Mouse (Mus musculus) testis, adult 2 months (tissue): ENCODE measurements around the gene Cnfn. TPM values are rescaled to one million over a fixed set of nuclear protein-coding genes. Genes with fewer than 3 reads are reported as not detected.

Source experiments
- H3K27ac ChIP-seq: fragments of 200-500 bp; 2 replicates; pipeline ENCODE4 v1.5.1; 2012; ENCODE audit warnings: low read depth, low read length; ENCODE audit not compliant: control insufficient read depth, insufficient read depth
- H3K27me3 ChIP-seq: fragments of 200-500 bp; 2 replicates; pipeline ENCODE4 v1.6.1; 2012; ENCODE audit warnings: mild to moderate bottlenecking, low read length, moderate library complexity; ENCODE audit not compliant: control insufficient read depth, insufficient read depth
- H3K36me3 ChIP-seq: fragments of 200-500 bp; 2 replicates; pipeline ENCODE4 v1.6.1; 2012; ENCODE audit warnings: mild to moderate bottlenecking, low read length; ENCODE audit not compliant: control insufficient read depth, insufficient read depth
- H3K4me1 ChIP-seq: fragments of 200-500 bp; 2 replicates; pipeline ENCODE4 v1.6.1; 2012; ENCODE audit warnings: low read length; ENCODE audit not compliant: control insufficient read depth, insufficient read depth
- H3K4me3 ChIP-seq: fragments of 200-500 bp; 2 replicates; pipeline ENCODE4 v1.5.1; 2012; ENCODE audit warnings: low read depth, mild to moderate bottlenecking, low read length, moderate library complexity, mixed read lengths; ENCODE audit not compliant: control insufficient read depth
- CTCF ChIP-seq: fragments of 200-500 bp; IDR thresholded peaks from 2 replicates; pipeline ENCODE4 v1.5.1; 2012; ENCODE audit warnings: low read depth, mild to moderate bottlenecking, inconsistent platforms, low read length, moderate library complexity; ENCODE audit not compliant: control insufficient read depth, insufficient read depth, insufficient replicate concordance
- POLR2A ChIP-seq: fragments of 200-500 bp; IDR thresholded peaks from 2 replicates; pipeline ENCODE4 v1.6.1; 2012; ENCODE audit warnings: low read depth, mild to moderate bottlenecking, inconsistent platforms, low read length, moderate library complexity; ENCODE audit not compliant: control insufficient read depth
- polyA plus RNA-seq: library from polyadenylated mRNA; depleted of rRNA; stranded (reverse); fragments of >200 nt; gene quantifications from 2 replicates; pipeline ENCODE4 v1.2.3, GENCODE M21; 2012; rRNA removed

Cnfn gene
- polyA plus RNA-seq, 1 experiment = 0.26 TPM

DNA sequence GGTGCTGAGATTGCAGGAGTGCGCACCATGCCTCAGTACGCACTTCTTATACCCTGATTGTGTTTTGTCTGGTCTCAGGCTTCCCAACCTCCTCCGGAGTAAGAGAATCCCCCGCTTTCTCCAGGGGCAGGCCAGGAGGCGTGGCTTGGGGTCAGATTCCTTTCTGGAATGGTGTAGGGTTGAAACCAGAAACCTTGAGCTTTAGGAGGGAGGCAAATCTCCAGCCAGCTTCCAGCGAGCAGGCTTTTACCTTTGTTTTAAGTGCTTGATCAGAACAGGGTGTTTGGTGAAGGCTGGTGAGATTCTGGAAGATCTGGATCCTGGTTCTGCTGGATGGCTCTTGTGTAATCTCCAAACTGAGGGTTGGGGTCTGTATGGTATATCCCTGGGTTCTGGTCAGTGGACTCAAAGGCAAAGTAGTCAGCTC is 47.5 kb downstream of the Cnfn start:
- no peaks in the 10 kb centered on the region for H3K27me3 ChIP-seq
- no peak overlapping the region for H3K4me3 ChIP-seq
- peaks cover 20% of the 10 kb centered on the region for H3K4me1 ChIP-seq
- TF ChIP-seq CTCF = no peak
- no peak for TF ChIP-seq POLR2A
- H3K27ac ChIP-seq = peak overlapping the region; percentile 79; the same call in 1 of the 2 replicates
- no peaks in the 10 kb centered on the region for H3K36me3 ChIP-seq

Other genes starting within 250 kb of the Cnfn start
- gene Pou2f2, start 190.0 kb downstream of the Cnfn start, polyA plus RNA-seq = 8.3 TPM in 2 replicates
- gene Dedd2, start 149.1 kb downstream of the Cnfn start, polyA plus RNA-seq = 26.0 and 27.1 TPM in 2 replicates
- 29.4 and 31.9 TPM in 2 replicates for gene Zfp526, start 148.3 kb downstream of the Cnfn start, polyA plus RNA-seq
- gene Gsk3a, start 131.9 kb downstream of the Cnfn start, polyA plus RNA-seq = 91.9 and 94.8 TPM in 2 replicates
- 40.4 and 44.1 TPM in 2 replicates for gene Erf, start 119.0 kb downstream of the Cnfn start, polyA plus RNA-seq
- gene Cic, start 102.0 kb downstream of the Cnfn start, polyA plus RNA-seq = 41.8 and 42.1 TPM in 2 replicates
- 37.1 and 44.4 TPM in 2 replicates for gene Pafah1b3, start 71.7 kb downstream of the Cnfn start, polyA plus RNA-seq
- gene Prr19, start 68.3 kb downstream of the Cnfn start, polyA plus RNA-seq = 83.0 and 90.6 TPM in 2 replicates
- gene Tmem145, start 63.6 kb downstream of the Cnfn start, polyA plus RNA-seq = 1.3 TPM in 2 replicates
- 13.0 and 17.0 TPM in 2 replicates for gene Megf8, start 52.6 kb downstream of the Cnfn start, polyA plus RNA-seq
- 250 and 254 TPM in 2 replicates for gene Lipe, start 29.0 kb upstream of the Cnfn start, polyA plus RNA-seq
- not detected in 2 replicates for gene Cxcl17, start 43.2 kb upstream of the Cnfn start, polyA plus RNA-seq
- 0.63 and 0.75 TPM in 2 replicates for gene Ceacam1, start 107.9 kb upstream of the Cnfn start, polyA plus RNA-seq
- 32.3 and 35.1 TPM in 2 replicates for gene Ceacam2, start 170.1 kb upstream of the Cnfn start, polyA plus RNA-seq
- gene Erich4, start 246.2 kb upstream of the Cnfn start, polyA plus RNA-seq = not detected in 2 replicates
- gene Dmac2, start 249.7 kb upstream of the Cnfn start, polyA plus RNA-seq = 53.6 and 57.8 TPM in 2 replicates